Mouse (Mus musculus) left cerebral cortex, postnatal 36 days (tissue): ENCODE data around the gene 2010111I01Rik. TPM values are rescaled to one million over a fixed set of nuclear protein-coding genes. Genes with fewer than 3 reads are reported as not detected.
"Not testable (repeated sequence)": the region's sequence is repeated elsewhere in the genome, so short reads cannot be mapped to it uniquely, and the experiment has no call there.

Source experiments
- DNase-seq, 2 experiments: peaks; one replicate each; pipeline ENCODE4 v3.0.0; 2021 to 2022; ENCODE audit warnings: low spot score in 2 of 2, mixed read lengths in 1 of 2
- intact Hi-C: fragments of 180-260 bp; cut with DNase I; formaldehyde crosslinking; loops from one replicate; pipeline ENCODE4 v1.15.1; 2025
- total RNA-seq, 2 experiments: library from RNA; stranded (reverse); gene quantifications; 2 replicates each; pipeline ENCODE4 v1.2.3; 2021

2010111I01Rik gene
- total RNA-seq, 2 experiments from 2014 or later = 93.2 to 121 TPM

DNA sequence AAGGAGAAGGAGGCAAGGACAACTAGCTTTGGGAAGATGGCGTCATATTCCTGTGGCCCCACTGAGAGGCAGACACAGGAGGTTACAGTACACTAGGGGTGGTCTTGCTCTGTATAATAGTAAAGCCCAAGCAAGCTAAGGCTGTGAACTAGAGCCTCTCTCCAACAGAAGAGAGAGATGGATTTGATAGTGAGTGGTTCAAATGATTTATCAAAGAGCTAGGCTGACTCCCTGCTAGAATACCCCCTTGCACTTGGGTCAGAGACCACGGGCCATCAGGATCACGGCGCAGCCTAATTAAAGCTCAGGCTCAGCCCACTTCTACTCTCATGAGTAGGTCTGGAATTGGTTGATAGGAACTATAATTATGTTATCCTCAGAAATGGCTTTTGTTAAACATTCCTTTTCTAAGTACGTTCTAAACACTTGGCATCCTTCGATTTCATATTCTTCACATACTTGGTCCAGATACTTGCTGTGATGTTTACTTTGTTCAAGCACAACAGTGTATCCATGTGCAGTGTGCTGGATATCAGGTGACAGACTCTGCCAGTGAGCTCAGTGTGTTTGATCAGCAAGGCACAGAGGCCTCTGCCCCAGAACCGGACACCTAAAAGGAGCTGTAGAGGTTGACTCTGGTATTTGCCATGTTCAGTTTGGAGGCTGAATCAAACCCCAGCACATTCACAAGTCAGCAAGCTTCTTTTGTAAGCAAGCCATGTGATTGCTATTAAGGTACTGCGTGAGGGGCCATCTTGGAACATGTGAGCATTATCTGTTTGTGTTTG lies 261.3 kb downstream of the 2010111I01Rik start:
- intact Hi-C loops = no loop called here
- no peak for DNase-seq

DNA sequence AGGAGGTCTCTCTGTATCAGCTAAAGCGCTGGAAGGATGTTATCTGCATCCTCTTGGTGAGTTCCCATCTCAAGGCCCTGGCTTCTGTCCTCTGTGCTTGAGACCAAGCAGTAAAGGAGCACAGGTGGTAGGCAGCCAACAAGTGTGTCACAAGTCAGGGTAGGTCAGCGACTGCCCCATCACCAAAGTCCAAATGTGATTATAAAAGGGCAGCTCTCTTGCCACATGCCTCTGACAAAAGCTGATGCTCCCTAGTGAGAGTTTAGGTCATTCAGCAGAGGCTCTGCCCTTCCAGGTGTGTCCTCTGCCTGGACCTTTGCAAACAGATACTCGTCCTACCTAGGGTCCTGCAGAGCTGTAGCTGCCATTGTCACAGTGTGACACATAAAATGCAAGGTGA lies 263.1 kb downstream of the 2010111I01Rik start:
- no peak for DNase-seq
- intact Hi-C loops = no loop called here

DNA sequence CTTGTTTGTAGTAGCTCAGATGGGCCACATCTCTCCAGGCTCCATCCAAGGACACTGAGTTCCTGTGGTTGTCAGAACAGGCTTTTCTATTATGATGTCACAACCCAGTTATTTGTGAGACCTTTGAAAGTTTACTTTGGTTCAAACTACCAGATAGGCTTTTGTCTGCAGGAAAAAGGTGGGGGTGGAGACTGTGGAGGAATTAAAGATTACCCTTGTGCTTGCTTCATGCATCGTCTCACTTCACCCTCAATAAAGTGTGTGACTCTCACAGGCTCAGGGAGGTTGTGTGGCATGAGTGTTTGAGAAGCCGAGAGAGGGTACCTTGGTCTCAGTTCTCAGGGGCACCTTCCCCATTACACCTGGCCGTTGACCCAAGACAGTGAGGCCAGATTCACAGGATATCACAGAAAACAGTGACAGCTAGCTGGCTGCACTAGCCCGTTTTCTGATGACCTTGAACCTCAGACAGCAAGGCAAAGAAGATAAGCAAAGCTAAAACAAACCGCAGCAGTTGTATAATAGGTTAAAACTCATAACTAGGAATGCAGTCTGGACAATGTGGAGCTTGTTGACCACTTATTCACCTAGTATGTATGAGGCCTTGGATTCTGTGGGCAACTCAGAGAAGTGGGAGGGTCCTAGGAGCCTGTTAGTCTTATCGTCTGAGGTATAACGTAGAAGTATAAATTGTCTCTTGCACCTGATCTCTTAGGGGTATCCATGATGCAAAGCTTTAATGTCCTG lies 266.4 kb downstream of the 2010111I01Rik start:
- DNase-seq = no peak

DNA sequence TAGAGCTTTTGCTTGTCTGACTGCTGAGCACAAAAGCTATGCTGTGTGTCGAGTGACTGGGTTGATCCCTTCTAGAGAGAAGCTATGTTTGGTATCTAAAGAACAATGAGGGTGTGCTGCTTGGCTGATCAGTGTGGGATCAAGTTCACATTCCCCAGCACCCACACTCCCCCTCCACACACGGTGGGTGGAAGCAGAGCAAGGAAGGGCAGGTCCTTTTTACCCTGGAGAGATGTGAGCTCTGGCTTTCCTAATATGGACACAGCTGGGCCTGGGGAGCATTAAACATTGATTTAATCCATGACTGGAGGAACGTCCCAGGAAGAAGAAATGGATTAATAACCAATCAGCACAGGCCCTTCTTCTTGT lies 267.0 kb downstream of the 2010111I01Rik start:
- intact Hi-C loops = no loop called here
- no peak for DNase-seq

More for the DNA sequence above, 266.4 kb downstream of the 2010111I01Rik start:
- intact Hi-C loops = no loop called here

DNA sequence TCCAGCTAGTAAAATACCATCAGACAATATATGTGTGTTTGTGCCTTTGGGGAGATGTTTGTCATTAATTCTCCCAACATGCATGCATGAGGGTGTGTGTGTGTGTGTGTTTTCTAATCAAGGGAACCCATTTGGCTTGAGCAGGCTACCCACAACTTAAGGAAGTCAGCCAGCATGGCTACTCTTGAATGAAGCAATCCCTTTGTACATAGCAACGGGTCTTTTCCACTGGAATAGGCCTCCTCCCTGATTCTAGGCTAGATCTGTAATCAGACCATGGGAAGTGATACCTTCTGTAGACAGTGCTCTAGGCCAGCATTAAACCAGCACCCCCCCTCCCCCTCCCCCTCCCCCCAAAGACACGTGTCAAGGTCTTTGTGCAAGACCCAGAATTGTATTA lies 267.9 kb downstream of the 2010111I01Rik start:
- no peak for DNase-seq
- intact Hi-C loops = no loop called here

DNA sequence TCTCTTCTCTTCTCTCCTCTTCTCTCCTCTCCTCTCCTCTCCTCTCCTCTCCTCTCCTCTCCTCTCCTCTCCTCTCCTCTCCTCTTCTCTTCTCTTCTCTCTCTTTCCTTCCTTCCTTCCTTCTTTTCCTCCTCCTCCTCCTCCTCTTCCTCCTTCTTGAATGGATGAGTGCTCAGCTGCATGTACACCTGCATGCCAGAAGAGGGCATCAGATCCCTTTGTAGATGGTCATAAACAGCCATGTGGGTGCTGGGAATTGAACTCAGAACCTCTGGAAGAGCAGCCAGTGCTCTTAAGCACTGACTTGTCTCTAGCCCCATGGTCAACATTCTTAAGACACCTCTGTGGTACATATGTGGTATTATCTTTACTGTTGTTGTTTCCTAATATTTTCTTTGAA lies 269.8 kb downstream of the 2010111I01Rik start:
- DNase-seq, intact Hi-C loops: not testable (repeated sequence)

DNA sequence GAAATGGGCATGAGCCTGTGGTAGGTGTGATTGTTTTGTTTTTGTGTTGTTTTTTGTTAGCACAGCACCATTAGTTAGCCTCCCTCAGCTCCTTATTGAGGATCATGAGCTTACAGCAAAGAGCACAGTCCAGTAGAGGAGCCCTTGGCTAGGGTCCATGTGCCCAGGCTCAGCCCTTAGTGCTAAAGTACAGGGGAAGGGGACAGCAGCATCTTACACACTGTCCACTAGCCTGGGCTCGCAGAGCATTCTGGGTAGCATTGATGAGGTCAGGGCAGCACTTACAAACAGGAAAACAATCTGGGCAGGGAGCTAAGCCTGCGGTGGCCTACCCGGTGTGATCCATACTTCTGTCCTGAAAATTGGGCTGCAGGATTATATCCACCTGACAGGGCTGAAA lies 270.9 kb downstream of the 2010111I01Rik start:
- intact Hi-C loops = loop anchor here (5.0 kb wide), 1 partner anchor 97 kb away; no protein-coding TSS in a partner anchor
- no peak for DNase-seq

DNA sequence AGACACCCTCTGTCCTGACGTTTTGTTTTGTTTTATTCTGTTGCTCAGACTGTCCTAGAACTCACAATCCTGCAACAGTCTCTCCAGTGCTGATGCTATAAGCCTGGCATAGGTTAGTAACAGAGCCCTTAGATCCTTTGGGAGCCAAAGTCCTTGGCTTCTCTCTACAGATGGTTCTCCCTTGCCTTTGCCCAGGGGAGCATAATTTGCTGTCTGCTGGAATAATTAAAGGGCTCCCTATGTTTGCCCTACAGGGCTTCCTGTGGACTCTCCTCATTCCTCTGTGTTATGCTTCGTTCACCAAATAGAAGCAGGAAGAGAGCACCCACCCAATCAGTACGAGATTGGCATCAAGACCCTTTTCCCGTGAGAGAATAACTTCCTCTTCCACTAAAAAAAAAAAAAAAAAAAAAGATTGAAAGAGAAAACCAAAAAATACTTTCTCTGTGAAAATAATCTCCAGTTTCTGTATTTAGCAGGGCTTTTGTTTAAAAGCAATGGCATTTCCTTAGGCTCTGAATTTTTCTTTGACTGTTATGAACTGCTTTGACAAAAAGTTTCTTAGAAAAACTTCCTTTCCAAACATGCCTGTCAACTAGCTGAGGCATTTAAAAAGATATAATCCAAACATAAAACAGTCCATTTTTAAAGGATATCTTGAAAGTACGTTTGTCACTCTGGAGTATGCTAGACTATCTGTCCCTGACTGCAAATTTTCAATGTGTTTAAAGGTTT lies 271.6 kb downstream of the 2010111I01Rik start:
- DNase-seq = no peak
- intact Hi-C loops = loop anchor here (5.0 kb wide), 1 partner anchor 96 kb away; no protein-coding TSS in a partner anchor

DNA sequence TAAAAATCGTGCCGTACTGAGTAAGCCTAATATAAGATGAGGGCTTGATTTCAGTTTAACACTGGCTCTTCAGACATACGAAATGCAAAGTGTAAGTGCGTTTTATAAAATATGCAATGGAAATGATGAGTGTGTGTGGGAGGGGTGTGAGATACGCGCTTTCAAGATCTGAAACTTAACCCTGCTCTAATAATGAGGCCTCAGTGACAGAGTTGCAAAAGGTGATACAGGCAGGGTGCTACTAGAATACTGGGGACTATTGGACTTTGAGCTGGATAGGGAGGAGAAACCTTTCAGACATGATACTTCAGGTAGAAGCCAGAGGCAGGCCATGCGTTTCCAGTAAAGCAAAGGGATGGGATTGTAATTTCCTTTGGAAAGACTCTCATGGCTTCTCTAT lies 273.4 kb downstream of the 2010111I01Rik start:
- intact Hi-C loops = loop anchor here (5.0 kb wide), 1 partner anchor 94 kb away; no protein-coding TSS in a partner anchor
- no peak for DNase-seq

DNA sequence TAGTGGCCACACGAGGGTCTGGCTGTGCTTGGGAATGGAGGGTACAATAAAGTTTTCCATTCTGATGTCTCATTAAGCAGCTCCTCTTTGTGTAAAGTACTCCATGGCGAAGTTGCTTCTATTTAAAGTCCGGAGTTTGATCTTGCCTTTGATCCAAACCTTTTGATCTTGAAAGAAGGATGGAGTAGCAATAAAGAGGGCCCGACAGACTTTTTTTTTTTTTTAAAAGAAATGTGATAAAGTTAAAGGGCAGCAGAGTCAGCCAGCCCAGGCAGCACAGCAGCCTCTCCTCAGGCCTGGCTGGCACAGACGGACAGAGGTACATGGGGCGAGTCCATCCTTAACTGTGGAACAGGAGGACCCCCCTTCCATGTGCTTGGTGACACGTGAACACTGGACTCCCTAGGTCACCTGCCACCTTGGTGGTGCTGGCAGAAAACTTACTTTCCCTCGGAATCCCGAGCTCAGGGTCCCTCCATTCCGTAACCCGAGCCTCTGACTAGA lies 274.7 kb downstream of the 2010111I01Rik start:
- DNase-seq = no peak
- intact Hi-C loops = loop anchor here (5.0 kb wide), 1 partner anchor 93 kb away; no protein-coding TSS in a partner anchor

DNA sequence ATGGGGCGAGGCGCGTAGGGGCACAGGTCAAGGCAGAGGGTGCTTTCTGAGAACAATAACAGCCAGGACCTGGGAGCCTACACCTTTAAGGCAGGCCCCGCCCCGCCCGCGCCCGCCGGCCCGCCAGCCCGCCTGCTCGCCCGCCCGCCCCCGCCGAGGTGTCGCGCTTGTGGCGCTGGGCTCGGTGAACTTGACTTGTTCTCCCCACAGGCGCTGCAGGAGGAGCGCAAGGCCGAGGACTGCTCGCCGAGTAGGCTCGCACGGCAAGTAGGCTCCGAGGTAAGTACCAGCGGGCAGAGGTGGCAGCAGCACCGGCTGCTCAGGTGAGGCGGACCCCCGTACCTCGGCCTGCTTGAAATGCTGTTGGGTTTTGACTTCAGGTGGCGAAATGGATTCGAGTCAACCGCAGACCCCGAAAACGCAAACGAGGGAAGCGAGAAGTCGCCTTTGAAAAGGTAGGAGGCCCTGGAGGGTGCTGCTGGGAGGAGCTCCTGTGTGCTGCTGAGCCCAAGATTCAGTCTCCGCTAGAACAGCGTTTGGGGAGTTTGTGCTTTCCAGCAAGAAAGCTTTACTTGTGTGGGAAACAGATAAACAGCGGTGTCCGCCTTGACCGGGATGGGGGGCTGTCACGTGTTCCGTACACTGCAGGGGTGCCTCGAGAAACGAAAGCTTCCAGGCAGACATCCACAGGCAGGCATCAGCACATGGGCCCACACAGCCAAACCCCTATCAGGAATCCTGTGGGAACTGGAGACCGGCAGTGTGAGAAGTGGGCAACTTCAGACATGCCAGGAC lies 275.4 kb downstream of the 2010111I01Rik start:
- DNase-seq = peak; percentile 72 to 82
- intact Hi-C loops = loop anchor here (5.0 kb wide), 2 partner anchors 37 to 92 kb away; no protein-coding TSS in a partner anchor

DNA sequence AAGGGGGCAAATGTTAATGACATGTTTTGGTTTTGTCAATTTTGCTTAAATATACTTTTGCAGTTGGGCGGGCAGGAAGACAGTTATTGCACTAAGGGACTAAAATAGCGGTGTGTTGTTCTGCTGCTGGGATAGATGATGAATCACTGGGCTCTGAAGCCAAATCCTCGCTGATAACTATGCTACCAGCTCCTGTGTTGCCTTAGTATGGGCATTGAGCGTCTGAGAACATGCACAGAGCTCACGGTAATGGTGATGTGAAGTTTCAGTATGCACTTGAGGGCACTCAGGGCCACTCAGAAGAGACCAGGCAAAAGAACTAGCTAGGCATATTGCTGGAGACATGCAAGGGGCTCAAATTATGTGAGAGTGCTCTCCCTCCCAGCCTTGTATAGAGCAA lies 276.1 kb downstream of the 2010111I01Rik start:
- intact Hi-C loops = loop anchor here (5.0 kb wide), 1 partner anchor 36 kb away; no protein-coding TSS in a partner anchor

DNA sequence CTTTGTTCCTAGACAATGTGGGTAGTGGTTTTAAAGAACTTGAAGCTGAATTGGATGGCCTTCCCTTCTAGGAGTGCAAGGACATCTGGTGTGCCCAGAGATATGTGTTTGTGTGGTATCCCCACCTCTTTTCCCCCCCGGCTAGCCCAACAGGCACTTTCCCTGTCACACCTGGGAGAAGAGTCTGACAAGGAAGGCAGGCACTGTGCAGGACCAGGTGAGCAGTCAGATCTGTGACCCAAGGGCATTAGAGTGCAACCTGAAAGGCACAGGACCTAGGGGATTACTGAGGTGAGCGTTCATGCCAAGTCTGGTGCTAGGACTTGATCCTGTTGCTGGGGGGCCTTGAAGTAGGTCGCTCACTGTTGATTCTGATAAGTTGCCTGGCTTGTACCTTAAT lies 277.0 kb downstream of the 2010111I01Rik start:
- intact Hi-C loops = loop anchor here (5.0 kb wide), 1 partner anchor 36 kb away; no protein-coding TSS in a partner anchor
- no peak for DNase-seq

More for the DNA sequence above, 276.1 kb downstream of the 2010111I01Rik start:
- no peak for DNase-seq

DNA sequence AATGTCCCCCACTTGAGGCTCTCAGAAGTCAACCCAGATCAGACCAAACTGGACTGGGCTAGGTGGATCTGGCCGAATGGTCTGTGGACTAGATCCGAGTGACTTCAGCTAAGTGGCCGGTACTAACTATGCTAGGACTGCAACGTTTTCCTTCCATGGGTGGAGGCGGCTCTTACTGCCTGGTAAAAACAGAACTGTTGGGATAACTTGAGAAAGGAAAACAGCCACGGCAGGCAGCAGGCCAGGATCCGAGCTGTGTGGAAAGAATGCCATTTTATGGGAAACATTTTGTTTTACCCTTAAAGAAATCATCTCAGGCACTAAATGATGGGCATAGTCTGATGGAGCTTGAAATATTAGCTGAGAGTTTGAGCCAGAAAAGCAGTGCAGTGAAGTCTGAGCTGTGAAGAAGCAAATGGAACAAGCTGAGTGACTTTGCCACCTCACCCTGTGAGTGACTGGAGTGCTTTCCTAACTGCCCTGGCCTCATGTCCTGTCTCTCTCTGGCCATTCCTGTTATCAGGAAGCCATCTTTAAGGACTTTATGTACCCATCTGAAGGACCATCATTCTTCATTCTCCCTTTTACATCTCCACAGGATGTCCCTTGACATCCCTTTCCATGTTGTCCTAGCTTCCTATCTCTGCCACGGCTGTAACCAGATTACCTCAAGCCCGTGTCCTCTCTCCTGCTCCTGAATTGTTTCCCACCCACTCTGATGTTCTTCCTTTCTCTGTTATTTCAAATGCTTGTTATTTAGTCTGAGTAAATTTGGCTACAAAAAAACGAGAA lies 277.9 kb downstream of the 2010111I01Rik start:
- DNase-seq = peak in 1 of 2 experiments; percentile 49
- intact Hi-C loops = loop anchor here (5.0 kb wide), 1 partner anchor 35 kb away; no protein-coding TSS in a partner anchor

DNA sequence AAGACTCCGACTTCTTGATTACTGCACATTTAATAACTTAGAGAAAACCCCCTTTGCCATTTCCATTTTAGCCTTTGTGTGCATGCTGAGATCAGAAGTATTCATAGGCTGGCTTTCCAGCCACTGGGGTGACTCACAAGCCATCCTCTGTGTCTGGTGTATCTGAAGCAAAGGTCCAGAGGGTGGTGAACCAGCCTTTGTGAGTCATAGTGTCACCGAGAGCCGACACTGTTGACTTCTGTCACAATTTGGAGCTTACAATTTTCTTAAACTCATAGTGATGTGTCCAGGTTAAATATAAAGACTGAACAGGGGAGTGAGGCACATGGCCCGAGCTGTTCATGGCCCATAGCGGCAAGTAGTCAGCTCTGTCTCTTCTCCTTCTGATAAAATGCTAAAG lies 278.9 kb downstream of the 2010111I01Rik start:
- intact Hi-C loops = loop anchor here (5.0 kb wide), 1 partner anchor 34 kb away; no protein-coding TSS in a partner anchor
- DNase-seq = no peak

DNA sequence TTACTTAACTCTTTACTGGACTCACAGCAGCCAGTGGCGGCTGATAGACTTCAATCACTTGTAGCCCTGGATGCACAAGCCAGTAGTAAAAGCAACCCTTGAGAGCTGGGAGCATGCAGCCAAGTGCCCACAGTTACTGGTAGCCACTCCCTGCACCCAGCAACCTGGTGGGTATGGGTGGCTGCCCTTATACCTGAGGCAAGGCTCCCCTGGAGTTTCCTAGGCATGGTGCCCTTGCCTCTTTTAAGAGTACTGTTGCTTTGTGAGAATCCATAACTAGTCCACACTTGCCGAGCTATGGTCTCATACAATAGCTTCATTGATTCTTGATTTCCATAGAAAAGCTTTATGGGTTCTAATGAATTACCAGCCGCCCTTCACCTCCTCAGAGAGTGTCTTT lies 279.7 kb downstream of the 2010111I01Rik start:
- intact Hi-C loops = loop anchor here (5.0 kb wide), 1 partner anchor 33 kb away; no protein-coding TSS in a partner anchor
- no peak for DNase-seq

DNA sequence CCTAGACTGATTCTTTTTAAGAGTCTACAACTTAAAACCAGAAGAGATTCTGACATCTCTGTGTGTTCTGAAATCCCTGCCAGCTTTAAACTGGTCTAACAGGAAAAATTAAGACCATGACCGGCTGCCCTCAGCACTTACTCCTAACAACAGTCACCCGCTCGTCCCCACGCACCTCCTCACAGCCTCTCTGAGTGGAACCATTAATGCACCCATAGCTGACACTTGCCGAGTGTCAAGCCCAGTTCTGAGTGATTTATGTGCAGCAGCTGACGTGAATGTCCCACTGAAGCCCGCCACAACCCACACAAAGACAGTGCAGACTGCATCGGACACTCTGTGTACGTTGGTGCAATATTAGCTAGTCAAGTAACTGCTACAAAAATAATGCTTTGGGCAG lies 280.5 kb downstream of the 2010111I01Rik start:
- intact Hi-C loops = no loop called here

DNA sequence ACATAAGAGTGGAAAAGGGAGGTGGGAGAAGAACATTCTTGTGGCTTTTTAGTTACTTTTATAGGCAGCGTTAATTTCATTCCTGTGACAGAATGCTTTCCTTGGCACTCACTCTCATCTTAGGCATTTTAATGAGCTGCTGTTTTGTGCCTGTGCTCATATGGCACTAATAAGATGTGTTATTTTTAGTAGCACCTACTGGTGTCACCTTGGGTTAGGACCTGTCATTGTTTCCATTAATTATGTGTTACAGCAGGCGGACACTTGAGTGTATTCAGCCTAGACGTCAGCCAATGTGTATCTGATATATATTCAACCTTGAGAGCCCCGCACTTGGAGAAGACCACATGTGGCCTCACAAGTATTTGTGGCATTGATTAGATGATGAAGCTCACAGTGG lies 281.1 kb downstream of the 2010111I01Rik start:
- DNase-seq = no peak
- intact Hi-C loops = no loop called here

More for the DNA sequence above, 280.5 kb downstream of the 2010111I01Rik start:
- no peak for DNase-seq
